Mouse (Mus musculus) forebrain, embryonic 16.5 days (tissue): ENCODE measurements at regions not wholly inside any gene's neighbourhood (a gene's known extent, or its start where the extent isn't known, plus 50 kb on each side); places are given as distances from the start of the nearest gene placed in this dataset.

Experiments used
- ATAC-seq: fragments of 200-750 bp; cut with Nextera tagmentation; 2 replicates; pipeline ENCODE4 v1.8.0; 2017; ENCODE audit warnings: mild to moderate bottlenecking, moderate library complexity
- H3K27ac ChIP-seq: fragments of 300-500 bp; sonication (generic); 2 replicates; pipeline ENCODE4 v1.5.1; 2014; ENCODE audit warnings: low read length, control low read depth
- H3K27me3 ChIP-seq: fragments of 300-500 bp; sonication (generic); replicated peaks from 2 replicates; pipeline ENCODE4 v1.6.1; 2014; ENCODE audit warnings: low read length; ENCODE audit not compliant: control insufficient read depth, insufficient read depth
- H3K36me3 ChIP-seq: fragments of 300-500 bp; sonication (generic); 2 replicates; pipeline ENCODE4 v1.6.1; 2014; ENCODE audit not compliant: control insufficient read depth, insufficient read depth
- H3K4me1 ChIP-seq: fragments of 300-500 bp; sonication (generic); replicated peaks from 2 replicates; pipeline ENCODE4 v1.6.1; 2014; ENCODE audit warnings: low read length; ENCODE audit not compliant: control insufficient read depth, insufficient read depth
- H3K4me2 ChIP-seq: fragments of 300-500 bp; sonication (generic); 2 replicates; pipeline ENCODE4 v1.6.1; 2014; ENCODE audit warnings: mild to moderate bottlenecking, low read length, control low read depth
- H3K4me3 ChIP-seq: fragments of 300-500 bp; sonication (generic); replicated peaks from 2 replicates; pipeline ENCODE4 v1.5.1; 2014; ENCODE audit warnings: mild to moderate bottlenecking, low read length, control low read depth
- H3K9ac ChIP-seq: fragments of 300-500 bp; sonication (generic); replicated peaks from 2 replicates; pipeline ENCODE4 v1.6.1; 2014; ENCODE audit warnings: low read depth, low read length, control low read depth
- H3K9me3 ChIP-seq: fragments of 300-500 bp; sonication (generic); 2 replicates; pipeline ENCODE4 v1.6.1; 2016; ENCODE audit warnings: low read length; ENCODE audit not compliant: control insufficient read depth
- WGBS: fragments of 180-500 bp; shearing (Covaris S2); extraction: QIAGEN DNeasy Blood & Tissue Kit; methylation state at CpG from one replicate; pipeline ENCODE4 v1.1.7; 2014; 5-methylcytosine and 5-hydroxymethylcytosine counted together

DNA sequence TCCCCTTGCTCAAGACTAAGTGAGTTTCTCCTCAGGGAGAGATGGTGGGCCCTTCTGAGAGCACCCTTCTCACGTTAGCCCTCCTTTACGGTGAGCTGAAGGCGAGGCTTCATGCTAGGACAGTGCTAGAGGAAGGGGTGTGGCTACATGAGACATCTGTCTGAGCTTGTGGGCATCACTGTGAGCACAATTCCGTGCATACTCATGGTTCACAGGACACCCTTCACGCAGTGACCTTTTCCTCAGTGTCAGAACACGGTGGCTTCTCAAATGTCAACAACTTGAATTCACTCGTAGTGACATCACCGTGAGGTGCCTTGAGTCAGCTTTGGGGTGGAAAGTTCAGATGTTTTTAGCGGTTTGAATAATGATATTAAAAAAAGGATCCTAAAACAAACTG lies 58.5 kb upstream of the Id2 start:
- no peak overlapping the region for H3K27ac ChIP-seq
- ATAC-seq = no peak
- H3K4me2 ChIP-seq = no peak overlapping the region
- H3K4me3 ChIP-seq = no peak overlapping the region
- H3K9me3 ChIP-seq = no peaks in the 10 kb centered on the region
- no peak overlapping the region for H3K9ac ChIP-seq
- no peaks in the 10 kb centered on the region for H3K27me3 ChIP-seq
- 83% methylated on average over 9 of the region's 9 CpGs for WGBS
- H3K36me3 ChIP-seq = no peaks in the 10 kb centered on the region
- no peaks in the 10 kb centered on the region for H3K4me1 ChIP-seq

DNA sequence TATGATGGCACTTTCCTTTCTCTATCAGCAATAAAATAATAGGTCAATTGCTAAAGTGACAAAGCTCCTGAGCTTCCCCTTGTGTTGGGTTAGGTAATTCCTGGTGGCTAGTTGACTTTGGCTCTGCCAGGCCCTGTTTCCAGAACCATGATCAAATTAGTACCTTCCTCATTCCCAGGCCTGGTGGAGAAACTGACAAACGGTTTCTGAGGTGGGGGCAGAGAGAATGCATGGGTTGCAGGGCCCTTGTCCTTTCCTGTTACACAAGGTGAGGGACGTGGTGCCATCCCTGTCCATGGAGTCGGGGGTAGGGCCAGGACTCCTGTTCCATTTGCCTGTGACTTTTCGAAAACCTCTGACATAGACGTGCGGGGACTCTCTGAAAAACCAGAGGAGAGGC lies 51.2 kb upstream of the Id2 start:
- ATAC-seq = no peak
- Histone ChIP-seq H3K36me3 (no peaks in the 10 kb centered on the region), H3K9ac (no peak overlapping the region), H3K27ac (no peak overlapping the region), H3K27me3 (no peaks in the 10 kb centered on the region), H3K9me3 (no peaks in the 10 kb centered on the region), H3K4me2 (no peak overlapping the region), H3K4me3 (no peak overlapping the region), H3K4me1 (no peaks in the 10 kb centered on the region)
- 87% methylated on average over 6 of the region's 6 CpGs for WGBS
